Mouse (Mus musculus): Measurements from ENCODE around the gene Cdh18. TPM values are rescaled to one million over a fixed set of nuclear protein-coding genes. Genes with fewer than 3 reads are reported as not detected.
"Not testable (repeated sequence)": the region's sequence is repeated elsewhere in the genome, so short reads cannot be mapped to it uniquely, and the experiment has no call there.

Cdh18 gene
- not detected for total RNA-seq (2021)

- DNase-seq, result no peak
- intact Hi-C loops (cut with DNase I), result no loop called here
Measured at GRCm38 (mm10) chr15:22548711-22549271, at the start of gene Cdh18. TSS of gene Cdh18 (plus strand) at chr15:22549022.

GRCm38 (mm10) chr15:22511271-22511670, 37.6 kb upstream of the Cdh18 start:
- intact Hi-C loops (cut with DNase I), result no loop called here
- no peak for DNase-seq

GRCm38 (mm10) chr15:22535828-22536227, 13.0 kb upstream of the Cdh18 start:
- no peak for DNase-seq
- intact Hi-C loops (cut with DNase I), result no loop called here

- intact Hi-C loops (cut with DNase I), result no loop called here
- DNase-seq, result no peak
Measured at GRCm38 (mm10) chr15:22577974-22578616, 29.3 kb downstream of the Cdh18 start.

GRCm38 (mm10) chr15:22578617-22578990, 29.8 kb downstream of the Cdh18 start:
- intact Hi-C loops (cut with DNase I), result no loop called here

GRCm38 (mm10) chr15:22584667-22585066, 35.8 kb downstream of the Cdh18 start:
- intact Hi-C loops (cut with DNase I), result no loop called here
- no peak for DNase-seq

More at GRCm38 (mm10) chr15:22578617-22578990, 29.8 kb downstream of the Cdh18 start:
- no peak for DNase-seq

GRCm38 (mm10) chr15:22716376-22716775, 167.6 kb downstream of the Cdh18 start:
- intact Hi-C loops (cut with DNase I), result no loop called here

GRCm38 (mm10) chr15:22717681-22718080, 168.9 kb downstream of the Cdh18 start:
- DNase-seq, result no peak
- intact Hi-C loops (cut with DNase I), result no loop called here

More at GRCm38 (mm10) chr15:22716376-22716775, 167.6 kb downstream of the Cdh18 start:
- no peak for DNase-seq

- no peak for DNase-seq
- intact Hi-C loops (cut with DNase I), result no loop called here
Measured at GRCm38 (mm10) chr15:22726574-22726973, 177.8 kb downstream of the Cdh18 start.

GRCm38 (mm10) chr15:22733039-22733438, 184.2 kb downstream of the Cdh18 start:
- no peak for DNase-seq
- intact Hi-C loops (cut with DNase I), result no loop called here

GRCm38 (mm10) chr15:22736165-22736564, 187.3 kb downstream of the Cdh18 start:
- intact Hi-C loops (cut with DNase I), result no loop called here

GRCm38 (mm10) chr15:22761257-22761656, 212.4 kb downstream of the Cdh18 start:
- DNase-seq; intact Hi-C loops (cut with DNase I): not testable (repeated sequence)

More at GRCm38 (mm10) chr15:22736165-22736564, 187.3 kb downstream of the Cdh18 start:
- DNase-seq, result no peak

- DNase-seq; intact Hi-C loops (cut with DNase I): not testable (repeated sequence)
Measured at GRCm38 (mm10) chr15:22766591-22766990, 217.8 kb downstream of the Cdh18 start.

- DNase-seq, result no peak
- intact Hi-C loops (cut with DNase I), result no loop called here
Measured at GRCm38 (mm10) chr15:22776346-22776745, 227.5 kb downstream of the Cdh18 start.

- no peak for DNase-seq
- intact Hi-C loops (cut with DNase I), result no loop called here
Measured at GRCm38 (mm10) chr15:22789696-22790095, 240.9 kb downstream of the Cdh18 start.

GRCm38 (mm10) chr15:22791791-22792190, 243.0 kb downstream of the Cdh18 start:
- intact Hi-C loops (cut with DNase I), result no loop called here
- no peak for DNase-seq

- DNase-seq, result no peak
- intact Hi-C loops (cut with DNase I), result no loop called here
Measured at GRCm38 (mm10) chr15:22833127-22833526, 284.3 kb downstream of the Cdh18 start.

- DNase-seq, result no peak
- intact Hi-C loops (cut with DNase I), result no loop called here
Measured at GRCm38 (mm10) chr15:22837173-22837572, 288.4 kb downstream of the Cdh18 start.

GRCm38 (mm10) chr15:22857704-22858103, 308.9 kb downstream of the Cdh18 start:
- intact Hi-C loops (cut with DNase I), result no loop called here

GRCm38 (mm10) chr15:22870679-22871078, 321.9 kb downstream of the Cdh18 start:
- intact Hi-C loops (cut with DNase I), result no loop called here
- no peak for DNase-seq

More at GRCm38 (mm10) chr15:22857704-22858103, 308.9 kb downstream of the Cdh18 start:
- DNase-seq, result no peak

- intact Hi-C loops (cut with DNase I), result no loop called here
- DNase-seq, result no peak
Measured at GRCm38 (mm10) chr15:22897724-22898123, 348.9 kb downstream of the Cdh18 start.

GRCm38 (mm10) chr15:22898208-22898607, 349.4 kb downstream of the Cdh18 start:
- intact Hi-C loops (cut with DNase I), result no loop called here
- no peak for DNase-seq

Measured in heart, postnatal 36 days (tissue).